Mouse (Mus musculus): ENCODE data around the gene Pacsin1. TPM values are rescaled to one million over a fixed set of nuclear protein-coding genes. Genes with fewer than 3 reads are reported as not detected.

Pacsin1 gene
- polyA plus RNA-seq, 1 experiment from 2014 or later, result 11.6 TPM

DNA sequence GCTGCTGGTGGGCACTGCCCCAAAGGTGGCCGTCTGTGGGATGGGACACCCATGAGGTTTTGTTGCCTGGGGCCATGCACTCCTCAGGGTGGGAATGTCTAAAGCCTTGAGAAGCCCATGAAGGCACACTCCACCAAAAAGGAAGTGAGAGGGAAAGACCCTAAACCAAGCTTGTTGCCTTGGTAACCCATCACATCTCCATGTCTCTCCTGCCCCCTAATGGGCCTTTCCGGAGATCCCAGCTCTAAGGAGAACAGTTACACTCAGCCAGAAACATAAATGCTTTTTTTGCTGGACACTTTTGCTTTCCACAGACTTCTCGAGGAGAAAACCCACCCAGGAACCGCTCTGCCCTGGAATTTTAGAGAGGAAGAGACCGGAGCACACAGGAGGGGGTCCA, 62.9 kb downstream of the Pacsin1 start:
- Histone ChIP-seq H3K27ac (no peak overlapping the region), H3K4me3 (no peak overlapping the region), H3K4me1 (peaks cover 10% of the 10 kb centered on the region), H3K4me2 (replicated peaks) (no peak overlapping the region), H3K27me3 (replicated peaks) (no peaks in the 10 kb centered on the region), H3K9me3 (no peaks in the 10 kb centered on the region), H3K36me3 (no peaks in the 10 kb centered on the region), H3K9ac (no peak overlapping the region)
- ATAC-seq (ENCODE audit: low FRiP score, low read depth), result no peak
- WGBS, result 49% methylated on average over 5 of the region's 5 CpGs

DNA sequence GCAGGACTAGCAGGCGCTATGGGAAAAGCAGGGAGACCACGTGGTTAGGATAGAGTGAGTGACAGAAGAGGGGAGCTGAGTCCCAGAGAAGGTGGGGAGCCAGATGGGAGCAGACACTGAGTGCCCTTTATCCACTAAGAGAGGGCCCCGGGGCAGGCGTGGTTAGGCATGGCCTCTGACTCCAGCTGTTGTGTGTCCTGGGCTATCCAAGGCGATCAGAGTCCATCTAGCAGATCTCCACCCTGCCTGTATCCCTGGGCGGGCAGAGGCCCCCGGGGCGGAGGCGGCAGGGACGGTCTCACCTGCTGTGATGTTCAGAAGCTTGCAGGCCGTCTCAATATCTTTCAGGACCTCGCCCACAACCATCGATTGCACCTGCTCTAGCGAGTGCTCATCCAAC, 64.4 kb downstream of the Pacsin1 start:
- H3K4me3 ChIP-seq, result no peak overlapping the region
- WGBS, result 73% methylated on average over 14 of the region's 14 CpGs

GRCm38 (mm10) chr17:27720326-27720725, 65.0 kb downstream of the Pacsin1 start:
- no peaks in the 10 kb centered on the region for H3K36me3 ChIP-seq
- 51% methylated on average over 9 of the region's 9 CpGs for WGBS
- H3K9me3 ChIP-seq, result no peaks in the 10 kb centered on the region
- ATAC-seq (ENCODE audit: low FRiP score, low read depth), result no peak
- H3K27ac ChIP-seq, result no peak overlapping the region
- H3K27me3 ChIP-seq (replicated peaks), result no peaks in the 10 kb centered on the region
- H3K4me3 ChIP-seq, result no peak overlapping the region
- no peak overlapping the region for H3K4me2 ChIP-seq (replicated peaks)
- no peak overlapping the region for H3K9ac ChIP-seq
- H3K4me1 ChIP-seq, result peaks cover 16% of the 10 kb centered on the region

More for the DNA sequence above, 64.4 kb downstream of the Pacsin1 start:
- no peak overlapping the region for H3K27ac ChIP-seq
- H3K27me3 ChIP-seq (replicated peaks), result no peaks in the 10 kb centered on the region
- H3K4me1 ChIP-seq, result peaks cover 10% of the 10 kb centered on the region
- H3K9ac ChIP-seq, result no peak overlapping the region
- no peaks in the 10 kb centered on the region for H3K9me3 ChIP-seq
- no peaks in the 10 kb centered on the region for H3K36me3 ChIP-seq
- no peak for ATAC-seq (ENCODE audit: low FRiP score, low read depth)
- no peak overlapping the region for H3K4me2 ChIP-seq (replicated peaks)

GRCm38 (mm10) chr17:27721125-27721664, 65.9 kb downstream of the Pacsin1 start:
- Histone ChIP-seq H3K4me1 (peaks cover 22% of the 10 kb centered on the region), H3K9me3 (no peaks in the 10 kb centered on the region), H3K36me3 (no peaks in the 10 kb centered on the region), H3K4me2 (replicated peaks) (no peak overlapping the region), H3K9ac (no peak overlapping the region), H3K4me3 (no peak overlapping the region), H3K27me3 (replicated peaks) (no peaks in the 10 kb centered on the region), H3K27ac (no peak overlapping the region)
- WGBS, result 80% methylated on average over 9 of the region's 9 CpGs
- no peak for ATAC-seq (ENCODE audit: low FRiP score, low read depth)

- Histone ChIP-seq H3K36me3 (no peaks in the 10 kb centered on the region), H3K4me1 (peaks cover 13% of the 10 kb centered on the region), H3K9ac (no peak overlapping the region), H3K27me3 (replicated peaks) (no peaks in the 10 kb centered on the region), H3K9me3 (no peaks in the 10 kb centered on the region), H3K4me2 (replicated peaks) (no peak overlapping the region), H3K27ac (no peak overlapping the region), H3K4me3 (no peak overlapping the region)
- 36% methylated on average over 3 of the region's 3 CpGs for whole genome bisulfite sequencing
- ATAC-seq (ENCODE audit: low FRiP score, low read depth), result no peak
These were observed 69.0 kb downstream of the Pacsin1 start for GRCm38 (mm10) chr17:27724327-27724726.

GRCm38 (mm10) chr17:27725011-27725410, 69.7 kb downstream of the Pacsin1 start:
- Histone ChIP-seq H3K36me3 (no peaks in the 10 kb centered on the region), H3K4me2 (replicated peaks) (peak overlapping the region; percentile 14; the same call in 1 of the 2 replicates), H3K4me3 (no peak overlapping the region), H3K27ac (no peak overlapping the region), H3K9me3 (no peaks in the 10 kb centered on the region), H3K4me1 (peaks cover 13% of the 10 kb centered on the region), H3K9ac (0 out of 2 replicates have a peak overlapping the region, but pooled peaks have one; percentile 5), H3K27me3 (replicated peaks) (no peaks in the 10 kb centered on the region)
- no peak for ATAC-seq (ENCODE audit: low FRiP score, low read depth)
- WGBS, result 34% methylated on average over 10 of the region's 10 CpGs

- Histone ChIP-seq H3K36me3 (no peaks in the 10 kb centered on the region), H3K9me3 (no peaks in the 10 kb centered on the region), H3K4me3 (no peak overlapping the region), H3K4me1 (peaks cover 13% of the 10 kb centered on the region), H3K4me2 (replicated peaks) (peak overlapping the region; percentile 14; the same call in 1 of the 2 replicates), H3K27me3 (replicated peaks) (no peaks in the 10 kb centered on the region), H3K9ac (peak overlapping the region; percentile 33; the same call in 1 of the 2 replicates), H3K27ac (no peak overlapping the region)
- ATAC-seq (ENCODE audit: low FRiP score, low read depth), result no peak
- 16% methylated on average over 10 of the region's 10 CpGs for WGBS
These were observed 70.1 kb downstream of the Pacsin1 start for GRCm38 (mm10) chr17:27725412-27725811.

GRCm38 (mm10) chr17:27726527-27726926, 71.2 kb downstream of the Pacsin1 start:
- 45% methylated on average over 7 of the region's 7 CpGs for WGBS
- Histone ChIP-seq H3K4me3 (no peak overlapping the region), H3K9ac (no peak overlapping the region), H3K4me2 (replicated peaks) (no peak overlapping the region), H3K9me3 (no peaks in the 10 kb centered on the region), H3K4me1 (peaks cover 13% of the 10 kb centered on the region), H3K27ac (no peak overlapping the region), H3K27me3 (replicated peaks) (no peaks in the 10 kb centered on the region), H3K36me3 (no peaks in the 10 kb centered on the region)
- no peak for ATAC-seq (ENCODE audit: low FRiP score, low read depth)

- Histone ChIP-seq H3K27ac (no peak within 1 kb of the TSS), H3K4me3 (no peak within 1 kb of the TSS), H3K9ac (no peak within 1 kb of the TSS), H3K4me2 (replicated peaks) (no peak within 1 kb of the TSS), H3K4me1 (peaks cover 13% of the 10 kb centered on the region), H3K36me3 (no peaks in the 10 kb centered on the region), H3K9me3 (no peaks in the 10 kb centered on the region), H3K27me3 (replicated peaks) (no peaks in the 10 kb centered on the region)
- 83% methylated on average over 10 of the region's 10 CpGs for WGBS
- ATAC-seq (ENCODE audit: low FRiP score, low read depth), result no peak
These were observed 73.5 kb downstream of the Pacsin1 start, which contains the start of gene Spdef for GRCm38 (mm10) chr17:27728770-27729169. TSS of gene Spdef (minus strand) at chr17:27728955.

GRCm38 (mm10) chr17:27732152-27732551, 76.8 kb downstream of the Pacsin1 start:
- no peak overlapping the region for H3K4me3 ChIP-seq
- H3K27me3 ChIP-seq (replicated peaks), result no peaks in the 10 kb centered on the region
- H3K4me2 ChIP-seq (replicated peaks), result no peak overlapping the region
- 88% methylated on average over 5 of the region's 5 CpGs for WGBS
- no peaks in the 10 kb centered on the region for H3K36me3 ChIP-seq
- no peaks in the 10 kb centered on the region for H3K4me1 ChIP-seq
- H3K27ac ChIP-seq, result no peak overlapping the region
- no peaks in the 10 kb centered on the region for H3K9me3 ChIP-seq
- no peak overlapping the region for H3K9ac ChIP-seq
- no peak for ATAC-seq (ENCODE audit: low FRiP score, low read depth)

GRCm38 (mm10) chr17:27732694-27733093, 77.4 kb downstream of the Pacsin1 start:
- no peak overlapping the region for H3K27ac ChIP-seq
- H3K4me1 ChIP-seq, result no peaks in the 10 kb centered on the region
- H3K27me3 ChIP-seq (replicated peaks), result no peaks in the 10 kb centered on the region
- ATAC-seq (ENCODE audit: low FRiP score, low read depth), result no peak
- H3K9ac ChIP-seq, result no peak overlapping the region
- H3K36me3 ChIP-seq, result no peaks in the 10 kb centered on the region
- no peak overlapping the region for H3K4me3 ChIP-seq
- H3K9me3 ChIP-seq, result no peaks in the 10 kb centered on the region
- 84% methylated on average over 3 of the region's 3 CpGs for WGBS
- H3K4me2 ChIP-seq (replicated peaks), result no peak overlapping the region

GRCm38 (mm10) chr17:27734344-27735073, 79.2 kb downstream of the Pacsin1 start:
- Histone ChIP-seq H3K27ac (no peak overlapping the region), H3K27me3 (replicated peaks) (no peaks in the 10 kb centered on the region), H3K4me3 (no peak overlapping the region), H3K36me3 (no peaks in the 10 kb centered on the region), H3K4me1 (no peaks in the 10 kb centered on the region), H3K9ac (no peak overlapping the region), H3K4me2 (replicated peaks) (no peak overlapping the region), H3K9me3 (no peaks in the 10 kb centered on the region)
- 30% methylated on average over 12 of the region's 13 CpGs for WGBS
- no peak for ATAC-seq (ENCODE audit: low FRiP score, low read depth)

- no peak overlapping the region for H3K4me3 ChIP-seq
- H3K36me3 ChIP-seq, result no peaks in the 10 kb centered on the region
- ATAC-seq (ENCODE audit: low FRiP score, low read depth), result no peak
- no peak overlapping the region for H3K9ac ChIP-seq
- H3K9me3 ChIP-seq, result no peaks in the 10 kb centered on the region
- H3K4me1 ChIP-seq, result no peaks in the 10 kb centered on the region
- WGBS, result 93% methylated on average over 6 of the region's 6 CpGs
- H3K27ac ChIP-seq, result no peak overlapping the region
- no peak overlapping the region for H3K4me2 ChIP-seq (replicated peaks)
- H3K27me3 ChIP-seq (replicated peaks), result no peaks in the 10 kb centered on the region
These were observed 85.7 kb downstream of the Pacsin1 start for GRCm38 (mm10) chr17:27740961-27741360.
